Mouse (Mus musculus): ENCODE results near the gene Gprc5c.

DNA sequence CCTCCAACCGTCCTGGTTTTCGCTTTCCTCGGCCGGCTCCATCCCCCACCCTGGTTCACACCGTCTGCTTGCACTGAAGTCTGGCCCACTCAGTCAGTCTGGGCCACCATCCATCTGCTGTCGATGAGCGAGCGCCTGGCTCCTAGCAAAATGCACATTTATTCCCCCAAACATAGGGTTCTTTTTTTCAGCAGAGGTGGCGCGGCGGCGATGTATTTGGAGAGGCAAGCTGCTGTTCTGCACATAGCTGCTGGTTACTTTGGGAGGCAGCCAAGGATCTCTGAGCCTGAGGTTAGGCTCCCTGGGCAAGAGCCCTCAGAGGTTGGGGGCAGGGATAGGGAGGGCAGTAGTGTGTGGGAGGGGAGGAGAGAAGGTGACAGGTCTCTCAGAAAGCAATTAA, 28.2 kb upstream of the Gprc5c start:
- TF ChIP-seq CTCF (IDR thresholded peaks at IDR 0.05; ENCODE audit: borderline replicate concordance, extremely low read depth, insufficient read depth, insufficient read length) (no peak), POLR2A (IDR thresholded peaks at IDR 0.05; ENCODE audit: borderline replicate concordance, extremely low read depth, insufficient read depth, insufficient read length, poor library complexity, severe bottlenecking) (no peak)
